Mouse (Mus musculus): Measurements from ENCODE around the gene Nucb2. TPM values are rescaled to one million over a fixed set of nuclear protein-coding genes. Genes with fewer than 3 reads are reported as not detected.
A peak's percentile ranks its signal among the peaks of the same experiment; 100 is the strongest.

The Nucb2 gene
- polyA plus RNA-seq (2016; fragmentation: Nextera tagmentation; extraction: Ambion mirVana): 10.1 and 12.7 TPM in 2 replicates

- peak within 1 kb of the TSS; percentile 81 for H3K4me3 ChIP-seq
- H3K27ac ChIP-seq: peak within 1 kb of the TSS; percentile 91
- peaks cover 27% of the 10 kb centered on the region for H3K4me1 ChIP-seq
- H3K9me3 ChIP-seq: no peaks in the 10 kb centered on the region
- H3K36me3 ChIP-seq (replicated peaks): no peaks in the 10 kb centered on the region
- peak; percentile 99 for DNase-seq (ENCODE audit: extremely low spot score, low spot score)
- peaks cover 5% of the 10 kb centered on the region; the same call in 1 of the 2 replicates for H3K27me3 ChIP-seq (ENCODE audit: poor library complexity, severe bottlenecking)
- WGBS: under 1% methylated on average over 51 of the region's 51 CpGs
Measured at GRCm38 (mm10) chr7:116503879-116504817, at the start of gene Nucb2. Gene Nucb2 (plus strand): TSS chr7:116504369.

- H3K27ac ChIP-seq: no peak overlapping the region
- H3K27me3 ChIP-seq (ENCODE audit: poor library complexity, severe bottlenecking): no peaks in the 10 kb centered on the region
- H3K36me3 ChIP-seq (replicated peaks): no peaks in the 10 kb centered on the region
- H3K4me3 ChIP-seq: no peak overlapping the region
- no peaks in the 10 kb centered on the region for H3K4me1 ChIP-seq
- no peak for DNase-seq (ENCODE audit: extremely low spot score, low spot score)
- 88% methylated on average over 4 of the region's 4 CpGs for WGBS
- no peaks in the 10 kb centered on the region for H3K9me3 ChIP-seq
Measured at GRCm38 (mm10) chr7:116456964-116457363, 47.2 kb upstream of the Nucb2 start.

- H3K4me1 ChIP-seq: no peaks in the 10 kb centered on the region
Measured at GRCm38 (mm10) chr7:116457391-116457790, 46.8 kb upstream of the Nucb2 start.

GRCm38 (mm10) chr7:116458985-116459441, 45.2 kb upstream of the Nucb2 start:
- H3K27ac ChIP-seq: no peak overlapping the region
- no peak overlapping the region for H3K4me3 ChIP-seq
- H3K9me3 ChIP-seq: no peaks in the 10 kb centered on the region
- no peak for DNase-seq (ENCODE audit: extremely low spot score, low spot score)
- no peaks in the 10 kb centered on the region for H3K27me3 ChIP-seq (ENCODE audit: poor library complexity, severe bottlenecking)
- 51% methylated on average over 3 of the region's 3 CpGs for WGBS
- no peaks in the 10 kb centered on the region for H3K4me1 ChIP-seq
- no peaks in the 10 kb centered on the region for H3K36me3 ChIP-seq (replicated peaks)

More at GRCm38 (mm10) chr7:116457391-116457790, 46.8 kb upstream of the Nucb2 start:
- no peak overlapping the region for H3K27ac ChIP-seq
- no peak for DNase-seq (ENCODE audit: extremely low spot score, low spot score)
- WGBS: 84% methylated on average over 6 of the region's 6 CpGs
- no peaks in the 10 kb centered on the region for H3K27me3 ChIP-seq (ENCODE audit: poor library complexity, severe bottlenecking)
- H3K36me3 ChIP-seq (replicated peaks): no peaks in the 10 kb centered on the region
- H3K9me3 ChIP-seq: no peaks in the 10 kb centered on the region
- H3K4me3 ChIP-seq: no peak overlapping the region

GRCm38 (mm10) chr7:116462114-116462513, 42.1 kb upstream of the Nucb2 start:
- H3K4me3 ChIP-seq: no peak overlapping the region
- DNase-seq (ENCODE audit: extremely low spot score, low spot score): no peak
- no peaks in the 10 kb centered on the region for H3K27me3 ChIP-seq (ENCODE audit: poor library complexity, severe bottlenecking)
- 64% methylated on average over 8 of the region's 8 CpGs for WGBS
- H3K4me1 ChIP-seq: no peaks in the 10 kb centered on the region
- no peaks in the 10 kb centered on the region for H3K36me3 ChIP-seq (replicated peaks)
- H3K27ac ChIP-seq: no peak overlapping the region
- H3K9me3 ChIP-seq: no peaks in the 10 kb centered on the region

- DNase-seq (ENCODE audit: extremely low spot score, low spot score): no peak
- H3K36me3 ChIP-seq (replicated peaks): no peaks in the 10 kb centered on the region
- H3K27me3 ChIP-seq (ENCODE audit: poor library complexity, severe bottlenecking): no peaks in the 10 kb centered on the region
- no peaks in the 10 kb centered on the region for H3K9me3 ChIP-seq
- no peak overlapping the region for H3K4me3 ChIP-seq
- no peak overlapping the region for H3K27ac ChIP-seq
- H3K4me1 ChIP-seq: no peaks in the 10 kb centered on the region
Measured at GRCm38 (mm10) chr7:116475836-116476235, 28.3 kb upstream of the Nucb2 start.

- Histone ChIP-seq H3K4me3 (no peak overlapping the region), H3K9me3 (no peaks in the 10 kb centered on the region), H3K27me3 (ENCODE audit: poor library complexity, severe bottlenecking) (no peaks in the 10 kb centered on the region), H3K4me1 (no peaks in the 10 kb centered on the region), H3K27ac (no peak overlapping the region), H3K36me3 (replicated peaks) (no peaks in the 10 kb centered on the region)
- DNase-seq (ENCODE audit: extremely low spot score, low spot score): no peak
- WGBS: 90% methylated on average over 5 of the region's 5 CpGs
Measured at GRCm38 (mm10) chr7:116476264-116476663, 27.9 kb upstream of the Nucb2 start.

- no peak for DNase-seq (ENCODE audit: extremely low spot score, low spot score)
- WGBS: 36% methylated on average over 1 of the region's 1 CpGs
- Histone ChIP-seq H3K36me3 (replicated peaks) (no peaks in the 10 kb centered on the region), H3K9me3 (no peaks in the 10 kb centered on the region), H3K4me1 (no peaks in the 10 kb centered on the region), H3K4me3 (no peak overlapping the region), H3K27ac (no peak overlapping the region), H3K27me3 (ENCODE audit: poor library complexity, severe bottlenecking) (no peaks in the 10 kb centered on the region)
Measured at GRCm38 (mm10) chr7:116483106-116483505, 21.1 kb upstream of the Nucb2 start.

GRCm38 (mm10) chr7:116483782-116484181, 20.4 kb upstream of the Nucb2 start:
- H3K27ac ChIP-seq: no peak overlapping the region
- no peaks in the 10 kb centered on the region for H3K36me3 ChIP-seq (replicated peaks)
- no peaks in the 10 kb centered on the region for H3K9me3 ChIP-seq
- WGBS: 85% methylated on average over 5 of the region's 5 CpGs
- no peaks in the 10 kb centered on the region for H3K4me1 ChIP-seq
- H3K4me3 ChIP-seq: no peak overlapping the region
- no peaks in the 10 kb centered on the region for H3K27me3 ChIP-seq (ENCODE audit: poor library complexity, severe bottlenecking)
- no peak for DNase-seq (ENCODE audit: extremely low spot score, low spot score)

GRCm38 (mm10) chr7:116484213-116484612, 20.0 kb upstream of the Nucb2 start:
- no peak for DNase-seq (ENCODE audit: extremely low spot score, low spot score)
- no peaks in the 10 kb centered on the region for H3K36me3 ChIP-seq (replicated peaks)
- H3K9me3 ChIP-seq: no peaks in the 10 kb centered on the region
- no peak overlapping the region for H3K4me3 ChIP-seq
- H3K4me1 ChIP-seq: no peaks in the 10 kb centered on the region
- 83% methylated on average over 5 of the region's 5 CpGs for WGBS
- no peak overlapping the region for H3K27ac ChIP-seq
- no peaks in the 10 kb centered on the region for H3K27me3 ChIP-seq (ENCODE audit: poor library complexity, severe bottlenecking)

- Histone ChIP-seq H3K4me3 (no peak overlapping the region), H3K36me3 (replicated peaks) (no peaks in the 10 kb centered on the region), H3K27ac (no peak overlapping the region), H3K27me3 (ENCODE audit: poor library complexity, severe bottlenecking) (no peaks in the 10 kb centered on the region), H3K4me1 (no peaks in the 10 kb centered on the region), H3K9me3 (no peaks in the 10 kb centered on the region)
- DNase-seq (ENCODE audit: extremely low spot score, low spot score): no peak
- WGBS: 82% methylated on average over 1 of the region's 1 CpGs
Measured at GRCm38 (mm10) chr7:116485062-116485601, 19.0 kb upstream of the Nucb2 start.

- no peak for DNase-seq (ENCODE audit: extremely low spot score, low spot score)
- H3K27ac ChIP-seq: no peak overlapping the region
- no peaks in the 10 kb centered on the region; the same call in 1 of the 2 replicates for H3K9me3 ChIP-seq
- no peaks in the 10 kb centered on the region for H3K4me1 ChIP-seq
- H3K27me3 ChIP-seq (ENCODE audit: poor library complexity, severe bottlenecking): no peaks in the 10 kb centered on the region
- H3K4me3 ChIP-seq: no peak overlapping the region
- 83% methylated on average over 4 of the region's 4 CpGs for WGBS
- H3K36me3 ChIP-seq (replicated peaks): no peaks in the 10 kb centered on the region
Measured at GRCm38 (mm10) chr7:116491113-116491512, 13.1 kb upstream of the Nucb2 start.

Measured in forebrain, embryonic 10.5 days (tissue).